Mouse (Mus musculus) heart, embryonic 16.5 days (tissue): Measurements from ENCODE around the gene Tfam. TPM values are rescaled to one million over a fixed set of nuclear protein-coding genes. Genes with fewer than 3 reads are reported as not detected.

ENCODE experiments used
- ATAC-seq: fragments of 200-750 bp; cut with Nextera tagmentation; replicated peaks from 2 replicates; pipeline ENCODE4 v1.8.0; 2017; ENCODE audit warnings: moderate number of reproducible peaks; ENCODE audit not compliant: insufficient read depth, low FRiP score; ENCODE audit errors: extremely low read depth
- H3K27ac ChIP-seq: fragments of 300-500 bp; sonication (generic); 2 replicates; pipeline ENCODE4 v1.5.1; 2014; ENCODE audit warnings: mild to moderate bottlenecking, low read length, control low read depth, moderate library complexity
- H3K27me3 ChIP-seq: fragments of 300-500 bp; sonication (generic); 2 replicates; pipeline ENCODE4 v1.6.1; 2014; ENCODE audit warnings: low read length, mixed read lengths; ENCODE audit not compliant: control insufficient read depth, insufficient read depth
- H3K36me3 ChIP-seq: fragments of 300-500 bp; sonication (generic); 2 replicates; pipeline ENCODE4 v1.6.1; 2014; ENCODE audit not compliant: control insufficient read depth, insufficient read depth
- H3K4me1 ChIP-seq: fragments of 300-500 bp; sonication (generic); 2 replicates; pipeline ENCODE4 v1.6.1; 2014; ENCODE audit warnings: low read length, mixed read lengths; ENCODE audit not compliant: control insufficient read depth, insufficient read depth
- H3K4me2 ChIP-seq: fragments of 300-500 bp; sonication (generic); 2 replicates; pipeline ENCODE4 v1.6.1; 2014; ENCODE audit warnings: low read depth, mild to moderate bottlenecking, control low read depth, low read length
- H3K4me3 ChIP-seq: fragments of 300-500 bp; sonication (generic); 2 replicates; pipeline ENCODE4 v1.5.1; 2014; ENCODE audit warnings: mild to moderate bottlenecking, control low read depth, low read length
- H3K9ac ChIP-seq: fragments of 300-500 bp; sonication (generic); 2 replicates; pipeline ENCODE4 v1.6.1; 2014; ENCODE audit warnings: low read length, control low read depth
- H3K9me3 ChIP-seq: fragments of 300-500 bp; sonication (generic); replicated peaks from 2 replicates; pipeline ENCODE4 v1.6.1; 2016; ENCODE audit warnings: low read length; ENCODE audit not compliant: control insufficient read depth
- WGBS: fragments of 180-500 bp; shearing (Covaris S2); extraction: QIAGEN DNeasy Blood & Tissue Kit; methylation state at CpG from one replicate; pipeline ENCODE4 v1.1.7; 2014; 5-methylcytosine and 5-hydroxymethylcytosine counted together
- polyA plus RNA-seq: library from polyadenylated mRNA; unstranded; fragments of >200 nt; fragmentation: Nextera tagmentation; extraction: Ambion mirVana; gene quantifications from 2 replicates; pipeline ENCODE4 v1.2.1, GENCODE M21; 2015

Tfam gene
- polyA plus RNA-seq, 1 experiment from 2014 or later = 72.0 TPM

DNA sequence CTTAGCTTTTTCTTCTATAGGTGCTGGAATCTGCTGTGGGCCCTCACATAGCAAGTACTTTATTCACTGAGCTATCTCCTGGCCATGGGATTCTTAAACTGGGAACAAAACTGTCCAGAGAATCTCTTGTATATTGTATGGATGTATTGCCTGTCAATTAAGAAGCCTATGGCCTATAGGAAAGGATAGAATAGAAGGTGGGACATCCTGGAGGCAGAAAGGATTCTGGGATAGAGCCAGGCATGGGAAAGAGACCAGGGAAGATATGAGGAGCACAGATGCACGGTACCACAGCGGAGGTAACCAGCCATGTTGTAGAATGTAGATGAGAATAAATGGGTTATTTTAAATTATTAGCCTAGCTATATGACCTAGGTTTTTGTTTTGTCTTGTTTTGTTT, 36.6 kb downstream of the Tfam start:
- ATAC-seq = no peak
- WGBS = 84% methylated on average over 2 of the region's 2 CpGs

DNA sequence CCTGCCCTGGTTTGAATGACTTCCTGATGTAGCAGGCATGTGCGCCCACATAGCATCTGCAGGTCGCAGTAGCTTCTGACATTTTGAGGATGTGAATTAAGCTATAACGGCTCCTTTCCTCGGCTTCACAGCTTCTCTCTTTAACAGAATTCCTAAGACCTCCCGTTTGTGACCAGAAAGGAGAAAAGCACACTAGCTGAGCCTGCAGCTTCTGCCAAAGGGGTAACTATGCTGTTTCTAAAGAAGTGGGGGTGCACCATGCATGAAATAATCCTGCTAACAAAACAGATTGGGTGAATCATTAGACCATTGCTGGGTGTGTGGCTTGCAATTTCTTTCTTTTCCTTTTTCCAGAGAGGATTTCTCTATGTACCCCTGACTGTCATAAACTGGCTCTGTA, 37.1 kb downstream of the Tfam start:
- Histone ChIP-seq H3K27me3 (no peaks in the 10 kb centered on the region), H3K9me3 (no peaks in the 10 kb centered on the region), H3K36me3 (no peaks in the 10 kb centered on the region), H3K4me2 (no peak overlapping the region), H3K27ac (no peak overlapping the region), H3K4me1 (no peaks in the 10 kb centered on the region), H3K4me3 (no peak overlapping the region), H3K9ac (no peak overlapping the region)
- no peak for ATAC-seq
- WGBS = 58% methylated on average over 5 of the region's 5 CpGs

More for the DNA sequence above, 36.6 kb downstream of the Tfam start:
- no peak overlapping the region for H3K4me3 ChIP-seq
- no peaks in the 10 kb centered on the region for H3K9me3 ChIP-seq
- H3K9ac ChIP-seq = no peak overlapping the region
- H3K36me3 ChIP-seq = no peaks in the 10 kb centered on the region
- no peak overlapping the region for H3K4me2 ChIP-seq
- no peak overlapping the region for H3K27ac ChIP-seq
- no peaks in the 10 kb centered on the region for H3K4me1 ChIP-seq
- no peaks in the 10 kb centered on the region for H3K27me3 ChIP-seq

DNA sequence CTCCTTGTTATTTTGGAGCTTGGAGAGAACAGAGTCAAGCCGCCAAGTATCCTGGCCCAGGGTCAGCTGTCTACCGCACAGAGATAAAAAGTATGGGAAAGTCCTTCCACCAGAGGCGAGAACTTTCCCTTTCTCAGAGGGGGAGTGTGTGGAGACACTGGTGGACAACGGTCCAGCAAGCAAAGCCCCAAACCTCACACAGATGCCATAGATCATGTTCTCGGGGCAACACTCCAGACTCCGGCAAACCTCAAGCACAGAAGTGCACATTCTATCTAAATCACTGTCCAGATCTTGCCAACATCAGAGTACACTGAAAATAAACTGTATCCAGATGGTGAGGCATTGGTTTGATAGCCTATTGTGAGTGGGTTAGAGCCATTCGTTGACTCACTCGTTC, 39.4 kb downstream of the Tfam start:
- Histone ChIP-seq H3K4me1 (peaks cover 5% of the 10 kb centered on the region; the same call in 1 of the 2 replicates), H3K27ac (no peak overlapping the region), H3K4me2 (no peak overlapping the region), H3K9ac (no peak overlapping the region), H3K27me3 (no peaks in the 10 kb centered on the region), H3K36me3 (no peaks in the 10 kb centered on the region), H3K4me3 (no peak overlapping the region), H3K9me3 (no peaks in the 10 kb centered on the region)
- WGBS = 62% methylated on average over 8 of the region's 8 CpGs
- ATAC-seq = no peak

DNA sequence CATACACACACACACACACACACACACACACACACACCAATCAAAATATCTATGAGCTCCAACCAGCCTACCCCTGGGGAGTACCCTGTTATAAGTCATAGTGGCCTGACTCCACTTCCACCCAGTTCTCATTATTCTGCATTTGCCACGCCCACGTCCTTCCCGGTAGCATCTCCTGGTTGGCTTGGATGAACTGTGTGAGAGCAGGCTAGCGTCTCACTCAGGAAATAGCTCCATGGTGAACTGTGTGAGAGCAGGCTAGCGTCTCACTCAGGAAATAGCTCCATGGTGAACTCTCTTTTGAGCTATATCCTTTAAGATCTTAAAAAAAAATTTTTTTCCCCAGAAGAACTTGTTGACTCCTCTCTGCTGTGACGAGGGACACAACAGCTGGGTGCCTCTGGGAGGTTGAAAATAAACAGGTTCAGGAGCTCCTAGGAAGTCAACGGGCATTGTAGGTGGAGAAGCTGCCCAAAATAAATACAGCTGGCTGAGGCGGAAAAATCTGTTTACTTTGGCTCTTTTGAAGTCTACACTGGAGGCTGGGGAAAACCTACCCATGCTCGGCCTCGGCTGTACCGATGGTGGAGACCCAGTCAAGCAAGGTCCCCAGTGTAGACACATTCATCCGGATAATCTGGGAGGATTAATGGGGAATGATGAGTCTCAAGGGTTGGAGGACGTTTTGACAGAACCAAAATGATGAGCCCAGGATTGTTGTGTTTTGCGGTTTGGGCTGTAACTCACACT, 40.9 kb downstream of the Tfam start:
- no peaks in the 10 kb centered on the region for H3K27me3 ChIP-seq
- no peak overlapping the region for H3K27ac ChIP-seq
- no peak; the same call in 1 of the 2 replicates for ATAC-seq
- H3K4me1 ChIP-seq = peaks cover 8% of the 10 kb centered on the region
- no peak overlapping the region for H3K9ac ChIP-seq
- H3K36me3 ChIP-seq = no peaks in the 10 kb centered on the region
- no peak overlapping the region for H3K4me3 ChIP-seq
- no peak overlapping the region for H3K4me2 ChIP-seq
- H3K9me3 ChIP-seq = no peaks in the 10 kb centered on the region
- WGBS = 46% methylated on average over 14 of the region's 14 CpGs

DNA sequence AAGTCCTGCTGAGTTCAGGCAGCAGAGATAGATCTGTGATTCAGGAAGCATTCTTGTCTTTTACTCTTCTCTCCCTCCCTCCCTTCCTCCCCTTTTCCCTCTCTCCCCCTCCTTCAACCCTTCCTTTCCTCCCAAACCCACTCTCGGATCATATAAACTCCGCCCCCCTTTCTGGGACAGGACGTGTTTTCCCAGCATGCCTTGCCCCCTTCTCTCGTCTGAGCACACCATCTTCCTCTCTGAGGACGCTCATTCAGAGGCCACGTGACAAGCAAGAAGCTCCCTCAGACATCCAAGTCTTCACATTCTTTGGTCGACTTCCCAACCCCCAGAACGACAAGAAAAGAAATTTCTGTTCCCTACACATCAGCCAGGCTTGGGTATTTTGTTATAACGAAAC, 42.6 kb downstream of the Tfam start:
- Histone ChIP-seq H3K9ac (no peak overlapping the region), H3K4me2 (peak overlapping the region; percentile 15; the same call in 1 of the 2 replicates), H3K36me3 (no peaks in the 10 kb centered on the region), H3K27ac (no peak overlapping the region), H3K27me3 (no peaks in the 10 kb centered on the region), H3K4me3 (no peak overlapping the region), H3K4me1 (peaks cover 8% of the 10 kb centered on the region), H3K9me3 (peaks cover 3% of the 10 kb centered on the region)
- WGBS = 29% methylated on average over 9 of the region's 9 CpGs
- no peak for ATAC-seq

DNA sequence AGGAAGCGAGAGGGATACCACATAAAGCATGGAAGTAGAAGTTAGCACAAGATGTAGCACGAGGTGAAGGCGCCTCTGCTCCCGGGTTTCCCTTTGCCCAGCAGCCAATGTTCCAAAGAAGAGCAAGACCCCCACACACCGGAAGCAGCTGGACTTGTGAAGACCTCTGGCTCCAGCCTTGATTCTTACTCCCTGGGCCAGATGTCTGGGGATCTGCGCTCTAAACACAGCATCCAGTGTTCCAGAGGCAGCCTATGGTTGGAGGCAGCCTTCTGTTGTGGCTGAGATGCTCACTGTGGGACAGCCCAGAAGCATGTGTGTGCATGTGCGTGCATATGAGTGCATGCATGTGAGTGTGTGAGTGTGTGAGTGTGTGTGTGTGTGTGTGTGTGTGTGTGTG, 43.4 kb downstream of the Tfam start:
- 78% methylated on average over 7 of the region's 7 CpGs for WGBS
- peak overlapping the region; percentile 13 for H3K27ac ChIP-seq
- no peak overlapping the region for H3K4me3 ChIP-seq
- H3K9me3 ChIP-seq = peaks cover 3% of the 10 kb centered on the region
- no peaks in the 10 kb centered on the region for H3K36me3 ChIP-seq
- no peak overlapping the region for H3K4me2 ChIP-seq
- H3K27me3 ChIP-seq = no peaks in the 10 kb centered on the region
- no peak overlapping the region for H3K9ac ChIP-seq
- no peak for ATAC-seq
- peaks cover 8% of the 10 kb centered on the region for H3K4me1 ChIP-seq

DNA sequence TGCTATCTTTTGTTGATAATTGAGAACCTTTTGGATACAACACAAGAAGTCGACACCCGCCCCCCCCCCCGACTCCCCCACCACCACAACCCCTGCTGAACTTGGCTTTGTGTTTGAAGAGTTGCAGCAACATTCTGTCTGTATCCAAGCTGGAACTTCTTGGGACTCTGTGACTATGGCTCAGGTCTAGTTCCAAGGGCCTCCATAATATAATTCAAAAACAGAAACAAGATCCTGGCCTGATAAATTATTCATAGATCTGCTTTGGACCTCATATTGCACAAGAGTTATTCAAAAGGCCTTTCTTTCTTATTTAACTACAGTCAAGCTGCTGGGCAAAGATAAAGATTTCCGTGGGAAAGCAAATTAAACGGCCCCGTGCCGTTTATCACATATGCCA, 44.8 kb downstream of the Tfam start:
- 35% methylated on average over 7 of the region's 7 CpGs for WGBS
- H3K27ac ChIP-seq = peak overlapping the region; percentile 63; the same call in 1 of the 2 replicates
- H3K4me1 ChIP-seq = peaks cover 8% of the 10 kb centered on the region
- H3K4me3 ChIP-seq = no peak overlapping the region
- no peaks in the 10 kb centered on the region for H3K36me3 ChIP-seq
- ATAC-seq = peak; percentile 21; the same call in 1 of the 2 replicates
- H3K9ac ChIP-seq = no peak overlapping the region
- no peaks in the 10 kb centered on the region for H3K27me3 ChIP-seq
- H3K4me2 ChIP-seq = peak overlapping the region; percentile 50; the same call in 1 of the 2 replicates
- peaks cover 3% of the 10 kb centered on the region for H3K9me3 ChIP-seq

DNA sequence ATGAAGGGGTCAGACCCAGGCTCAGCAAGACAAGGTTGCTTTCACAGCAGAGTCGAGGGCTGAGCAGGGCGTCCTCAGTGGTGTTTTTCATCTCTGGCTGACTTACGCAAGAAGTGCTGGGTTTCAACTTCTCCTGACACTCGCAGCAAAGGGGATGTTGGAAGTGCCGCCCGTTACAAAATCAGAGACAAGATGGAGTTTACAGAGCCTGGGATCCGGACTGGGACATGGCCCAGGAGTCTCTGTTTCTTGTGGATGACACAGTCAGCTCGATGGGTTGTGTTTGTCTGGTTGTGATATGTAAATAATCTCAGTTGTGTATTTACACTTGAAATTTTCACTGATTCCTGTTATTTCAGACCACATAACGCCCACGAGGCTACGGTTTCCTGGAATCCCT, 45.2 kb downstream of the Tfam start:
- peak; percentile 25; the same call in 1 of the 2 replicates for ATAC-seq
- Histone ChIP-seq H3K9ac (peak overlapping the region; percentile 11; the same call in 1 of the 2 replicates), H3K9me3 (peaks cover 3% of the 10 kb centered on the region), H3K4me3 (no peak overlapping the region), H3K27me3 (no peaks in the 10 kb centered on the region), H3K27ac (peak overlapping the region; percentile 63), H3K4me2 (peak overlapping the region; percentile 50), H3K36me3 (no peaks in the 10 kb centered on the region), H3K4me1 (peaks cover 8% of the 10 kb centered on the region)
- WGBS = 20% methylated on average over 11 of the region's 11 CpGs

DNA sequence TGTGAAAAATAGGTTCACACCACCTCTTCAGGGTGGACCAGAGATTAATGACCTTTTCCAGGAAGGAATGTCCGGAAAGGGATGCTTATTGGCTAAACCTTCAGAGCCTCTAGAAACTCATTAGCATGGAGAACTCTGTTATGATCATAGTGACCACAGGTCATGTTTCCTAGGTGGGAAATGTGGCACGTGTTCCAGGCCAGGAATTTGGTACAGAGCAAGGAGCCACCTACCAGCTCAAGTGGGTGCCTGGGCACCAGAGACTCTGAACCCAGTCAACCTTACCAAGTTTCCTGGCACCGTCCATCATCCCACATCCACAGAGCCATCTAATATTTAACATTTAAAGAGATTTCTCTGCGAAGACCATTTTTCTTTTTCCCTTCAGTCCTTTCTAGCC, 49.4 kb downstream of the Tfam start:
- no peak for ATAC-seq
- peaks cover 8% of the 10 kb centered on the region; the same call in 1 of the 2 replicates for H3K4me1 ChIP-seq
- H3K9ac ChIP-seq = no peak overlapping the region
- H3K4me2 ChIP-seq = no peak overlapping the region
- no peaks in the 10 kb centered on the region for H3K27me3 ChIP-seq
- 76% methylated on average over 4 of the region's 4 CpGs for WGBS
- peaks cover 3% of the 10 kb centered on the region for H3K9me3 ChIP-seq
- no peak overlapping the region for H3K27ac ChIP-seq
- no peaks in the 10 kb centered on the region for H3K36me3 ChIP-seq
- no peak overlapping the region for H3K4me3 ChIP-seq
